Comparison of ENCODE assay signal across 8 mouse cellular contexts in genomic region chr7:109804843-109805242, GRCm38 (mm10). TPM values are rescaled to one million over a fixed set of nuclear protein-coding genes. Genes with fewer than 3 reads are reported as not detected.
DNase-seq lines count a peak whose midpoint lies in the region; ATAC-seq and TF ChIP-seq lines count a peak whose summit lies in the region.

No protein-coding gene starts in this region.

- no peak overlapping the region for H3K27ac ChIP-seq in liver, postnatal 0 days (ENCODE audit: low read depth)
- no peak overlapping the region for H3K27ac ChIP-seq in forebrain, embryonic 11.5 days (ENCODE audit: low read depth, low read length)

- no peak for ATAC-seq in liver, postnatal 0 days
- ATAC-seq in forebrain, embryonic 11.5 days (replicated peaks; ENCODE audit: low FRiP score), result no peak

- H3K4me1 ChIP-seq in liver, postnatal 0 days (ENCODE audit: insufficient read depth), result no peaks in the 10 kb centered on the region
- no peaks in the 10 kb centered on the region for H3K4me1 ChIP-seq in forebrain, embryonic 11.5 days (replicated peaks; ENCODE audit: control insufficient read depth, insufficient read depth, low read length)

- TF ChIP-seq CTCF in liver, postnatal 0 days (IDR thresholded peaks at IDR 0.05; ENCODE audit: low read depth), result peak; percentile 71

- no peak for TF ChIP-seq EP300 in liver, postnatal 0 days (IDR thresholded peaks at IDR 0.05; ENCODE audit: low read depth)

- intact Hi-C loops in left cerebral cortex, postnatal 4 days (cut with DNase I), result loop anchor here (10.0 kb wide), 1 partner anchor 80 kb away; no protein-coding TSS in a partner anchor
- intact Hi-C loops in gastrocnemius, postnatal 36 days (cut with DNase I), result no loop called here

- 43% methylated on average over 6 of the region's 6 CpGs for WGBS in liver, postnatal 0 days (ENCODE audit: insufficient replicate concordance)
- 74% methylated on average over 6 of the region's 6 CpGs for WGBS in forebrain, embryonic 11.5 days

- H3K4me2 ChIP-seq in liver, postnatal 0 days (ENCODE audit: low read depth, low read length), result no peak overlapping the region
- no peak overlapping the region for H3K4me2 ChIP-seq in forebrain, embryonic 11.5 days (ENCODE audit: low read depth, low read length, severe bottlenecking)

- H3K4me3 ChIP-seq in liver, postnatal 0 days (ENCODE audit: low read depth, low read length), result no peak overlapping the region
- no peak overlapping the region for H3K4me3 ChIP-seq in forebrain, embryonic 11.5 days (ENCODE audit: low read depth, low read length)

- peak; percentile 41 for DNase-seq in left cerebral cortex, postnatal 4 days
- no peak for DNase-seq in left cerebral cortex, adult 18-20 months (ENCODE audit: low spot score in 2 of 2)
- DNase-seq in MEL-GATA-1-ER (ENCODE audit: extremely low read depth, low read depth), result peak; percentile 50
- peak; percentile 57 for DNase-seq in c-Kit-positive CD71-positive TER-119-positive erythroid progenitor cells, embryonic 14.5 days (ENCODE audit: low spot score)
- peak; percentile 60 for DNase-seq in liver, postnatal 0 days
- no peak for DNase-seq in MN1 (ENCODE audit: low spot score)
- no peak for DNase-seq in gastrocnemius, postnatal 36 days
- no peak for DNase-seq in forebrain, embryonic 11.5 days (ENCODE audit: low spot score)

- H3K27me3 ChIP-seq in liver, postnatal 0 days (ENCODE audit: insufficient read depth, low read length), result no peaks in the 10 kb centered on the region
- peaks cover 15% of the 10 kb centered on the region; the same call in 1 of the 2 replicates for H3K27me3 ChIP-seq in forebrain, embryonic 11.5 days (ENCODE audit: control insufficient read depth, insufficient read depth, low read length)

- no peaks in the 10 kb centered on the region for H3K9me3 ChIP-seq in liver, postnatal 0 days (ENCODE audit: low read length)
- H3K9me3 ChIP-seq in forebrain, embryonic 11.5 days (ENCODE audit: control insufficient read depth, low read length), result no peaks in the 10 kb centered on the region

- H3K36me3 ChIP-seq in liver, postnatal 0 days (replicated peaks; ENCODE audit: insufficient read depth, low read length), result no peaks in the 10 kb centered on the region
- no peaks in the 10 kb centered on the region for H3K36me3 ChIP-seq in forebrain, embryonic 11.5 days (ENCODE audit: control insufficient read depth, insufficient read depth, low read length)

- H3K9ac ChIP-seq in liver, postnatal 0 days (replicated peaks), result no peak overlapping the region
- no peak overlapping the region for H3K9ac ChIP-seq in forebrain, embryonic 11.5 days (ENCODE audit: low read length)

RNA-seq across cellular contexts. Expression of gene Nrip3, which starts 23.0 kb away (rescaled TPM):
- total RNA-seq in left cerebral cortex, postnatal 4 days (2021), result 10 to 100 TPM; 30.9 to 36.1 TPM
- 10 to 100 TPM; 82.9 to 87.3 TPM for total RNA-seq in left cerebral cortex, adult 18-20 months (2021)
- polyA plus RNA-seq in liver, postnatal 0 days (2015; fragmentation: Nextera tagmentation; extraction: Ambion mirVana), result 0.14 and 0.28 TPM in 2 replicates
- not detected for total RNA-seq in gastrocnemius, postnatal 36 days (2021)
- polyA plus RNA-seq in forebrain, embryonic 11.5 days (2014; fragmentation: Nextera tagmentation; extraction: Ambion mirVana), result 0.83 and 0.87 TPM in 2 replicates

RNA-seq across cellular contexts. Expression of gene Tmem9b, which starts 52.2 kb away (rescaled TPM):
- total RNA-seq in left cerebral cortex, postnatal 4 days (2021), result 10 to 100 TPM; 51.0 to 57.8 TPM
- 10 to 100 TPM; 91.6 to 93.1 TPM for total RNA-seq in left cerebral cortex, adult 18-20 months (2021)
- 40.5 and 40.8 TPM in 2 replicates for polyA plus RNA-seq in liver, postnatal 0 days (2015; fragmentation: Nextera tagmentation; extraction: Ambion mirVana)
- 10 to 100 TPM; 23.9 to 29.3 TPM for total RNA-seq in gastrocnemius, postnatal 36 days (2021)
- 45.7 and 47.1 TPM in 2 replicates for polyA plus RNA-seq in forebrain, embryonic 11.5 days (2014; fragmentation: Nextera tagmentation; extraction: Ambion mirVana)

Comparison
In these comparisons a context has a peak if more than half of its experiments do, and no peak if none do; other contexts are left out.
1. DNase-seq: peak in left cerebral cortex, postnatal 4 days (single experiment), MEL-GATA-1-ER (single experiment), c-Kit-positive CD71-positive TER-119-positive erythroid progenitor cells, embryonic 14.5 days (single experiment) and liver, postnatal 0 days (single experiment); none in left cerebral cortex, adult 18-20 months (0 of 2), MN1 (single experiment), gastrocnemius, postnatal 36 days (0 of 2) and forebrain, embryonic 11.5 days (single experiment).
2. RNA of gene Nrip3, which starts 23.0 kb away (total RNA-seq): 82.9 to 87.3 TPM in left cerebral cortex, adult 18-20 months and 30.9 to 36.1 TPM in left cerebral cortex, postnatal 4 days; not detected in gastrocnemius, postnatal 36 days; every median in the first group is over 10 times any median in the second.